Mouse (Mus musculus): ENCODE data around the gene Pik3r3. TPM values are rescaled to one million over a fixed set of nuclear protein-coding genes. Genes with fewer than 3 reads are reported as not detected.

Pik3r3 gene
- total and polyA plus RNA-seq, 3 experiments = 0.42 to 2.2 (median 1.9) TPM

GRCm38 (mm10) chr4:116175711-116176542 lies 45.5 kb upstream of the Pik3r3 start:
- H3K27me3 ChIP-seq (replicated peaks) = no peaks in the 10 kb centered on the region
- H3K9ac ChIP-seq (ENCODE audit: insufficient read depth, low read depth) = no peak overlapping the region
- H3K79me2 ChIP-seq (replicated peaks; ENCODE audit: control insufficient read depth, extremely low read depth, insufficient read depth, poor library complexity, severe bottlenecking) = no peaks in the 10 kb centered on the region
- no peaks in the 10 kb centered on the region for H3K36me3 ChIP-seq (replicated peaks in 1 of 2; ENCODE audit: control insufficient read depth in 1 of 2, insufficient read depth in 1 of 2, low read length in 1 of 2)
- H3K4me2 ChIP-seq (ENCODE audit: insufficient read depth, low read depth, poor library complexity, severe bottlenecking) = peak overlapping the region; percentile 1; the same call in 1 of the 2 replicates
- peak overlapping the region in 1 of 3 experiments; percentile 33 for H3K4me3 ChIP-seq (replicated peaks in 1 of 3; ENCODE audit: low read depth in 2 of 3, low read length in 2 of 3, poor library complexity in 1 of 3)
- dilution Hi-C loops (cut with MboI; ENCODE audit: extremely low pct_ligation_motif_present, extremely low pct_unique_long_range_greater_than_20kb, low sequenced_read_pairs) = no loop called here
- H3K4me1 ChIP-seq (ENCODE audit: control insufficient read depth in 1 of 2, insufficient read depth in 2 of 2) = peaks cover 18 to 32% of the 10 kb centered on the region in 2 experiments
- peak; percentile 33; the same call in 1 of the 2 replicates for TF ChIP-seq MEF2A (IDR thresholded peaks at IDR 0.05; ENCODE audit: borderline replicate concordance, low read depth, low read length)
- no peak for TF ChIP-seq ZKSCAN1 (IDR thresholded peaks at IDR 0.05; ENCODE audit: borderline replicate concordance, low read depth, low read length)
- TF ChIP-seq JUN (IDR thresholded peaks at IDR 0.05; ENCODE audit: insufficient read depth, low read depth, low read length) = peak; percentile 52
- TF ChIP-seq ZC3H11A (IDR thresholded peaks at IDR 0.05; ENCODE audit: low read depth, low read length) = no peak
- no peak for TF ChIP-seq E2F4 (IDR thresholded peaks at IDR 0.05; ENCODE audit: insufficient replicate concordance, low read depth, low read length)
- TF ChIP-seq MXI1 (IDR thresholded peaks at IDR 0.05; ENCODE audit: low read depth, low read length) = no peak
- no peak for TF ChIP-seq ZMIZ1 (IDR thresholded peaks at IDR 0.05; ENCODE audit: low read depth, low read length)
- DNase-seq (ENCODE audit: extremely low read depth) = no peak
- no peak overlapping the region for H3K27ac ChIP-seq (ENCODE audit: insufficient read depth, low read depth)
- no peaks in the 10 kb centered on the region for H3K9me3 ChIP-seq (replicated peaks; ENCODE audit: low read length)
- in situ Hi-C loops (cut with MboI; ENCODE audit: low pct_ligation_motif_present, low pct_unique_long_range_greater_than_20kb, low sequenced_read_pairs) = no loop called here

- H3K4me2 ChIP-seq (ENCODE audit: insufficient read depth, low read depth, poor library complexity, severe bottlenecking) = peak overlapping the region; percentile 1; the same call in 1 of the 2 replicates
- H3K9me3 ChIP-seq (replicated peaks; ENCODE audit: low read length) = no peaks in the 10 kb centered on the region
- peaks cover 18 to 32% of the 10 kb centered on the region in 2 experiments for H3K4me1 ChIP-seq (ENCODE audit: control insufficient read depth in 1 of 2, insufficient read depth in 2 of 2)
- no peaks in the 10 kb centered on the region for H3K27me3 ChIP-seq (replicated peaks)
- H3K79me2 ChIP-seq (replicated peaks; ENCODE audit: control insufficient read depth, extremely low read depth, insufficient read depth, poor library complexity, severe bottlenecking) = no peaks in the 10 kb centered on the region
- peak overlapping the region in 1 of 3 experiments; percentile 33 for H3K4me3 ChIP-seq (replicated peaks in 1 of 3; ENCODE audit: low read depth in 2 of 3, low read length in 2 of 3, poor library complexity in 1 of 3)
- no peak overlapping the region for H3K27ac ChIP-seq (ENCODE audit: insufficient read depth, low read depth)
- H3K36me3 ChIP-seq (replicated peaks in 1 of 2; ENCODE audit: control insufficient read depth in 1 of 2, insufficient read depth in 1 of 2, low read length in 1 of 2) = no peaks in the 10 kb centered on the region
- TF ChIP-seq PAX5 (IDR thresholded peaks at IDR 0.05; ENCODE audit: low read length) = no peak
- no peak for TF ChIP-seq POLR2AphosphoS2 (IDR thresholded peaks at IDR 0.05; ENCODE audit: low read depth, low read length)
- no peak for TF ChIP-seq RCOR1 (conservative IDR thresholded peaks at IDR 0.05; ENCODE audit: low read depth, low read length)
- TF ChIP-seq MAFK (IDR thresholded peaks at IDR 0.05; ENCODE audit: insufficient replicate concordance, low read length) = no peak
- peak; percentile 41; the same call in 1 of the 2 replicates for TF ChIP-seq TCF12 (IDR thresholded peaks at IDR 0.05; ENCODE audit: low read depth, low read length)
- no peak for TF ChIP-seq HCFC1 (IDR thresholded peaks at IDR 0.05; ENCODE audit: low read depth, low read length)
- dilution Hi-C loops (cut with MboI; ENCODE audit: extremely low pct_ligation_motif_present, extremely low pct_unique_long_range_greater_than_20kb, low sequenced_read_pairs) = no loop called here
- in situ Hi-C loops (cut with MboI; ENCODE audit: low pct_ligation_motif_present, low pct_unique_long_range_greater_than_20kb, low sequenced_read_pairs) = no loop called here
- H3K9ac ChIP-seq (ENCODE audit: insufficient read depth, low read depth) = no peak overlapping the region
- no peak for DNase-seq (ENCODE audit: extremely low read depth)
These were observed 44.9 kb upstream of the Pik3r3 start for GRCm38 (mm10) chr4:116176543-116176988.
